Mouse (Mus musculus): ENCODE measurements around the gene Satb1. TPM values are rescaled to one million over a fixed set of nuclear protein-coding genes. Genes with fewer than 3 reads are reported as not detected.

The Satb1 gene
- polyA plus RNA-seq, 1 experiment from 2014 or later: 2.7 TPM

GRCm38 (mm10) chr17:51789098-51789497 lies 44.0 kb downstream of the Satb1 start:
- WGBS (ENCODE audit: insufficient replicate concordance): 63% methylated on average over 4 of the region's 4 CpGs
- Histone ChIP-seq H3K9me3 (replicated peaks) (no peaks in the 10 kb centered on the region), H3K4me1 (no peaks in the 10 kb centered on the region), H3K27ac (no peak overlapping the region), H3K4me3 (no peak overlapping the region), H3K9ac (no peak overlapping the region), H3K27me3 (replicated peaks) (no peaks in the 10 kb centered on the region), H3K36me3 (no peaks in the 10 kb centered on the region), H3K4me2 (no peak overlapping the region)
- no peak for ATAC-seq

GRCm38 (mm10) chr17:51787955-51788354 lies 45.1 kb downstream of the Satb1 start:
- H3K4me3 ChIP-seq: no peak overlapping the region
- ATAC-seq: no peak
- H3K4me2 ChIP-seq: no peak overlapping the region
- H3K36me3 ChIP-seq: no peaks in the 10 kb centered on the region
- no peak overlapping the region for H3K9ac ChIP-seq
- H3K4me1 ChIP-seq: no peaks in the 10 kb centered on the region
- no peak overlapping the region for H3K27ac ChIP-seq
- H3K9me3 ChIP-seq (replicated peaks): no peaks in the 10 kb centered on the region
- 72% methylated on average over 2 of the region's 2 CpGs for WGBS (ENCODE audit: insufficient replicate concordance)
- no peaks in the 10 kb centered on the region for H3K27me3 ChIP-seq (replicated peaks)

- no peak for ATAC-seq
- Histone ChIP-seq H3K27me3 (replicated peaks) (no peaks in the 10 kb centered on the region), H3K4me2 (no peak overlapping the region), H3K27ac (no peak overlapping the region), H3K4me3 (no peak overlapping the region), H3K9me3 (replicated peaks) (no peaks in the 10 kb centered on the region), H3K4me1 (no peaks in the 10 kb centered on the region), H3K36me3 (0 out of 2 replicates have a peak, but pooled peaks cover 3% of the 10 kb centered on the region), H3K9ac (no peak overlapping the region)
- WGBS (ENCODE audit: insufficient replicate concordance): 71% methylated on average over 2 of the region's 2 CpGs
Measured at GRCm38 (mm10) chr17:51786050-51786449, 47.0 kb downstream of the Satb1 start.

GRCm38 (mm10) chr17:51784935-51785334 lies 48.2 kb downstream of the Satb1 start:
- WGBS (ENCODE audit: insufficient replicate concordance): 46% methylated on average over 9 of the region's 9 CpGs
- Histone ChIP-seq H3K9ac (no peak overlapping the region), H3K4me1 (no peaks in the 10 kb centered on the region), H3K27ac (no peak overlapping the region), H3K4me2 (no peak overlapping the region), H3K4me3 (no peak overlapping the region), H3K9me3 (replicated peaks) (no peaks in the 10 kb centered on the region), H3K27me3 (replicated peaks) (no peaks in the 10 kb centered on the region), H3K36me3 (0 out of 2 replicates have a peak, but pooled peaks cover 3% of the 10 kb centered on the region)
- ATAC-seq: no peak

GRCm38 (mm10) chr17:51783591-51784279 lies 49.4 kb downstream of the Satb1 start:
- no peak overlapping the region for H3K4me2 ChIP-seq
- no peaks in the 10 kb centered on the region for H3K27me3 ChIP-seq (replicated peaks)
- no peak overlapping the region for H3K27ac ChIP-seq
- no peak overlapping the region for H3K9ac ChIP-seq
- no peak overlapping the region for H3K4me3 ChIP-seq
- H3K9me3 ChIP-seq (replicated peaks): no peaks in the 10 kb centered on the region
- 0 out of 2 replicates have a peak, but pooled peaks cover 3% of the 10 kb centered on the region for H3K36me3 ChIP-seq
- WGBS (ENCODE audit: insufficient replicate concordance): 63% methylated on average over 8 of the region's 8 CpGs
- H3K4me1 ChIP-seq: no peaks in the 10 kb centered on the region
- no peak for ATAC-seq

GRCm38 (mm10) chr17:51780036-51780435 lies 53.1 kb downstream of the Satb1 start:
- Histone ChIP-seq H3K4me3 (no peak overlapping the region), H3K27me3 (replicated peaks) (no peaks in the 10 kb centered on the region), H3K27ac (no peak overlapping the region), H3K4me1 (no peaks in the 10 kb centered on the region), H3K9me3 (replicated peaks) (no peaks in the 10 kb centered on the region), H3K36me3 (0 out of 2 replicates have a peak, but pooled peaks cover 3% of the 10 kb centered on the region), H3K9ac (no peak overlapping the region), H3K4me2 (no peak overlapping the region)
- no peak for ATAC-seq
- 85% methylated on average over 11 of the region's 11 CpGs for WGBS (ENCODE audit: insufficient replicate concordance)

GRCm38 (mm10) chr17:51778961-51779360 lies 54.1 kb downstream of the Satb1 start:
- Histone ChIP-seq H3K4me1 (no peaks in the 10 kb centered on the region), H3K36me3 (0 out of 2 replicates have a peak, but pooled peaks cover 3% of the 10 kb centered on the region), H3K9me3 (replicated peaks) (no peaks in the 10 kb centered on the region), H3K27ac (no peak overlapping the region), H3K4me3 (no peak overlapping the region), H3K27me3 (replicated peaks) (no peaks in the 10 kb centered on the region), H3K9ac (no peak overlapping the region), H3K4me2 (no peak overlapping the region)
- no peak for ATAC-seq
- WGBS (ENCODE audit: insufficient replicate concordance): 65% methylated on average over 2 of the region's 2 CpGs

- WGBS (ENCODE audit: insufficient replicate concordance): 70% methylated on average over 1 of the region's 1 CpGs
- Histone ChIP-seq H3K4me2 (no peak overlapping the region), H3K9me3 (replicated peaks) (no peaks in the 10 kb centered on the region)
Measured at GRCm38 (mm10) chr17:51777813-51778212, 55.3 kb downstream of the Satb1 start.

GRCm38 (mm10) chr17:51775070-51775881 lies 57.8 kb downstream of the Satb1 start:
- Histone ChIP-seq H3K9me3 (replicated peaks) (no peaks in the 10 kb centered on the region), H3K36me3 (no peaks in the 10 kb centered on the region), H3K9ac (no peak overlapping the region), H3K4me1 (no peaks in the 10 kb centered on the region), H3K4me2 (no peak overlapping the region), H3K27ac (no peak overlapping the region), H3K4me3 (no peak overlapping the region), H3K27me3 (replicated peaks) (no peaks in the 10 kb centered on the region)
- no peak for ATAC-seq
- 77% methylated on average over 18 of the region's 18 CpGs for WGBS (ENCODE audit: insufficient replicate concordance)

More at GRCm38 (mm10) chr17:51777813-51778212, 55.3 kb downstream of the Satb1 start:
- Histone ChIP-seq H3K9ac (no peak overlapping the region), H3K27me3 (replicated peaks) (no peaks in the 10 kb centered on the region), H3K27ac (no peak overlapping the region), H3K4me1 (no peaks in the 10 kb centered on the region), H3K36me3 (0 out of 2 replicates have a peak, but pooled peaks cover 3% of the 10 kb centered on the region), H3K4me3 (no peak overlapping the region)
- ATAC-seq: no peak

GRCm38 (mm10) chr17:51763600-51763999 lies 69.5 kb downstream of the Satb1 start:
- Histone ChIP-seq H3K4me2 (no peak overlapping the region), H3K27me3 (replicated peaks) (no peaks in the 10 kb centered on the region), H3K4me1 (no peaks in the 10 kb centered on the region), H3K36me3 (no peaks in the 10 kb centered on the region), H3K27ac (no peak overlapping the region), H3K9me3 (replicated peaks) (no peaks in the 10 kb centered on the region), H3K4me3 (no peak overlapping the region), H3K9ac (no peak overlapping the region)
- ATAC-seq: no peak
- 75% methylated on average over 8 of the region's 8 CpGs for WGBS (ENCODE audit: insufficient replicate concordance)

GRCm38 (mm10) chr17:51762503-51762902 lies 70.6 kb downstream of the Satb1 start:
- H3K36me3 ChIP-seq: no peaks in the 10 kb centered on the region
- no peak overlapping the region for H3K4me3 ChIP-seq
- no peaks in the 10 kb centered on the region for H3K4me1 ChIP-seq
- no peaks in the 10 kb centered on the region for H3K27me3 ChIP-seq (replicated peaks)
- WGBS (ENCODE audit: insufficient replicate concordance): 55% methylated on average over 7 of the region's 7 CpGs
- H3K27ac ChIP-seq: no peak overlapping the region
- ATAC-seq: no peak
- H3K4me2 ChIP-seq: no peak overlapping the region
- H3K9ac ChIP-seq: no peak overlapping the region
- H3K9me3 ChIP-seq (replicated peaks): no peaks in the 10 kb centered on the region

- Histone ChIP-seq H3K27me3 (replicated peaks) (no peaks in the 10 kb centered on the region), H3K4me1 (no peaks in the 10 kb centered on the region), H3K4me3 (no peak overlapping the region), H3K27ac (no peak overlapping the region), H3K9ac (no peak overlapping the region), H3K9me3 (replicated peaks) (no peaks in the 10 kb centered on the region), H3K36me3 (no peaks in the 10 kb centered on the region), H3K4me2 (no peak overlapping the region)
- WGBS (ENCODE audit: insufficient replicate concordance): 79% methylated on average over 17 of the region's 17 CpGs
- no peak for ATAC-seq
Measured at GRCm38 (mm10) chr17:51760997-51761655, 72.0 kb downstream of the Satb1 start.
